Mouse (Mus musculus): ENCODE measurements around the gene Mief1. TPM values are rescaled to one million over a fixed set of nuclear protein-coding genes. Genes with fewer than 3 reads are reported as not detected.

Gene Mief1
- polyA plus RNA-seq, 1 experiment = 14.6 TPM

- WGBS = 52% methylated on average over 11 of the region's 11 CpGs
- no peak for TF ChIP-seq CTCF (IDR thresholded peaks at IDR 0.05; ENCODE audit: insufficient read depth, low read length)
- peak; percentile 33; the same call in 1 of the 2 replicates for TF ChIP-seq POLR2A (IDR thresholded peaks at IDR 0.05; ENCODE audit: borderline replicate concordance, extremely low read depth, low read depth, low read length)
- no peak overlapping the region for H3K4me3 ChIP-seq (replicated peaks; ENCODE audit: extremely low read depth, low read depth, low read length)
Measured at GRCm38 (mm10) chr15:80258240-80259170, 24.7 kb downstream of the Mief1 start.

GRCm38 (mm10) chr15:80259406-80260045, 25.7 kb downstream of the Mief1 start:
- H3K4me3 ChIP-seq (replicated peaks; ENCODE audit: extremely low read depth, low read depth, low read length) = no peak overlapping the region
- 72% methylated on average over 8 of the region's 8 CpGs for whole genome bisulfite sequencing
- TF ChIP-seq CTCF (IDR thresholded peaks at IDR 0.05; ENCODE audit: insufficient read depth, low read length) (no peak), POLR2A (IDR thresholded peaks at IDR 0.05; ENCODE audit: borderline replicate concordance, extremely low read depth, low read depth, low read length) (no peak)
- peaks cover 17% of the 10 kb centered on the region for H3K4me1 ChIP-seq (ENCODE audit: control insufficient read depth, insufficient read depth, low read length)
- DNase-seq = no peak

More at GRCm38 (mm10) chr15:80258240-80259170, 24.7 kb downstream of the Mief1 start:
- DNase-seq = no peak
- H3K4me1 ChIP-seq (ENCODE audit: control insufficient read depth, insufficient read depth, low read length) = peaks cover 18% of the 10 kb centered on the region

- DNase-seq = peak; percentile 83
- peak; percentile 99 for TF ChIP-seq CTCF (IDR thresholded peaks at IDR 0.05; ENCODE audit: insufficient read depth, low read length)
- TF ChIP-seq POLR2A (IDR thresholded peaks at IDR 0.05; ENCODE audit: borderline replicate concordance, extremely low read depth, low read depth, low read length) = no peak
- no peak overlapping the region for H3K4me3 ChIP-seq (replicated peaks; ENCODE audit: extremely low read depth, low read depth, low read length)
- peaks cover 19% of the 10 kb centered on the region for H3K4me1 ChIP-seq (ENCODE audit: control insufficient read depth, insufficient read depth, low read length)
- 12% methylated on average over 3 of the region's 3 CpGs for WGBS
Measured at GRCm38 (mm10) chr15:80260677-80261076, 26.9 kb downstream of the Mief1 start.

- TF ChIP-seq CTCF (IDR thresholded peaks at IDR 0.05; ENCODE audit: insufficient read depth, low read length) (no peak), POLR2A (IDR thresholded peaks at IDR 0.05; ENCODE audit: borderline replicate concordance, extremely low read depth, low read depth, low read length) (no peak)
- no peak for DNase-seq
- 80% methylated on average over 7 of the region's 7 CpGs for WGBS
- Histone ChIP-seq H3K4me1 (ENCODE audit: control insufficient read depth, insufficient read depth, low read length) (peaks cover 19% of the 10 kb centered on the region), H3K4me3 (replicated peaks; ENCODE audit: extremely low read depth, low read depth, low read length) (no peak overlapping the region)
Measured at GRCm38 (mm10) chr15:80261100-80261499, 27.3 kb downstream of the Mief1 start.

- peak; percentile 86 for DNase-seq
- Histone ChIP-seq H3K4me1 (ENCODE audit: control insufficient read depth, insufficient read depth, low read length) (peaks cover 7% of the 10 kb centered on the region), H3K4me3 (replicated peaks; ENCODE audit: extremely low read depth, low read depth, low read length) (peak within 1 kb of the TSS; percentile 79)
- TF ChIP-seq CTCF (IDR thresholded peaks at IDR 0.05; ENCODE audit: insufficient read depth, low read length) (no peak), POLR2A (IDR thresholded peaks at IDR 0.05; ENCODE audit: borderline replicate concordance, extremely low read depth, low read depth, low read length) (peak; percentile 60; the same call in 1 of the 2 replicates)
- WGBS = under 1% methylated on average over 63 of the region's 66 CpGs
Measured at GRCm38 (mm10) chr15:80263610-80264575, 30.1 kb downstream of the Mief1 start, which contains the start of gene Rps19bp1. TSS of gene Rps19bp1 (minus strand) at chr15:80264315.

- TF ChIP-seq POLR2A (IDR thresholded peaks at IDR 0.05; ENCODE audit: borderline replicate concordance, extremely low read depth, low read depth, low read length) (no peak), CTCF (IDR thresholded peaks at IDR 0.05; ENCODE audit: insufficient read depth, low read length) (peak; percentile 86)
- Histone ChIP-seq H3K4me3 (replicated peaks; ENCODE audit: extremely low read depth, low read depth, low read length) (no peak overlapping the region), H3K4me1 (ENCODE audit: control insufficient read depth, insufficient read depth, low read length) (peaks cover 7% of the 10 kb centered on the region)
- peak; percentile 54 for DNase-seq
- 0% methylated on average over 2 of the region's 2 CpGs for WGBS
Measured at GRCm38 (mm10) chr15:80266281-80266680, 32.5 kb downstream of the Mief1 start.

GRCm38 (mm10) chr15:80271858-80272396, 38.1 kb downstream of the Mief1 start:
- TF ChIP-seq POLR2A (IDR thresholded peaks at IDR 0.05; ENCODE audit: borderline replicate concordance, extremely low read depth, low read depth, low read length) = no peak
- no peak for TF ChIP-seq CTCF (IDR thresholded peaks at IDR 0.05; ENCODE audit: insufficient read depth, low read length)
- DNase-seq = no peak
- Histone ChIP-seq H3K4me3 (replicated peaks; ENCODE audit: extremely low read depth, low read depth, low read length) (no peak overlapping the region), H3K4me1 (ENCODE audit: control insufficient read depth, insufficient read depth, low read length) (no peaks in the 10 kb centered on the region)
- 71% methylated on average over 3 of the region's 3 CpGs for WGBS

- Histone ChIP-seq H3K4me3 (replicated peaks; ENCODE audit: extremely low read depth, low read depth, low read length) (no peak overlapping the region), H3K4me1 (ENCODE audit: control insufficient read depth, insufficient read depth, low read length) (no peaks in the 10 kb centered on the region)
- TF ChIP-seq CTCF (IDR thresholded peaks at IDR 0.05; ENCODE audit: insufficient read depth, low read length) = no peak
- DNase-seq = no peak
- 43% methylated on average over 9 of the region's 9 CpGs for WGBS
Measured at GRCm38 (mm10) chr15:80277107-80277506, 43.3 kb downstream of the Mief1 start.

Data from lung, adult 2 months (tissue).